Mouse (Mus musculus): ENCODE measurements around the gene Cks1b. TPM values are rescaled to one million over a fixed set of nuclear protein-coding genes. Genes with fewer than 3 reads are reported as not detected.

The Cks1b gene
- polyA plus RNA-seq, 2 experiments = 247 to 473 TPM

GRCm38 (mm10) chr3:89419981-89420380 is 1.8 kb upstream of the Cks1b start:
- Histone ChIP-seq H3K27ac (replicated peaks; ENCODE audit: low read depth, low read length) (peak overlapping the region; percentile 90), H3K36me3 (ENCODE audit: control insufficient read depth, insufficient read depth, low read length) (peaks cover 37% of the 10 kb centered on the region), H3K9ac (ENCODE audit: low read depth, low read length, severe bottlenecking) (peak overlapping the region; percentile 51), H3K4me1 (ENCODE audit: control insufficient read depth, insufficient read depth, low read length) (peaks cover 31% of the 10 kb centered on the region), H3K9me3 (ENCODE audit: control insufficient read depth, low read length) (no peaks in the 10 kb centered on the region), H3K4me3 (replicated peaks; ENCODE audit: low read length) (peak overlapping the region; percentile 61), H3K4me2 (replicated peaks; ENCODE audit: low read depth, low read length, severe bottlenecking) (peak overlapping the region; percentile 66), H3K27me3 (ENCODE audit: control insufficient read depth, insufficient read depth, low read length) (no peaks in the 10 kb centered on the region)
- no peak for DNase-seq (ENCODE audit: low spot score)
- no peak for TF ChIP-seq POLR2A (IDR thresholded peaks at IDR 0.05; ENCODE audit: borderline replicate concordance, extremely low read depth, insufficient read depth, insufficient read length)
- ATAC-seq (ENCODE audit: low FRiP score, low read depth) = no peak
- 10% methylated on average over 3 of the region's 3 CpGs for WGBS

GRCm38 (mm10) chr3:89419571-89419970 is 1.4 kb upstream of the Cks1b start:
- H3K4me2 ChIP-seq (replicated peaks; ENCODE audit: low read depth, low read length, severe bottlenecking) = peak overlapping the region; percentile 66
- no peaks in the 10 kb centered on the region for H3K27me3 ChIP-seq (ENCODE audit: control insufficient read depth, insufficient read depth, low read length)
- peak overlapping the region; percentile 90 for H3K27ac ChIP-seq (replicated peaks; ENCODE audit: low read depth, low read length)
- H3K9ac ChIP-seq (ENCODE audit: low read depth, low read length, severe bottlenecking) = peak overlapping the region; percentile 51
- DNase-seq (ENCODE audit: low spot score) (peak; percentile 81), ATAC-seq (ENCODE audit: low FRiP score, low read depth) (no peak)
- peaks cover 37% of the 10 kb centered on the region for H3K36me3 ChIP-seq (ENCODE audit: control insufficient read depth, insufficient read depth, low read length)
- H3K9me3 ChIP-seq (ENCODE audit: control insufficient read depth, low read length) = no peaks in the 10 kb centered on the region
- no peak for TF ChIP-seq POLR2A (IDR thresholded peaks at IDR 0.05; ENCODE audit: borderline replicate concordance, extremely low read depth, insufficient read depth, insufficient read length)
- H3K4me3 ChIP-seq (replicated peaks; ENCODE audit: low read length) = peak overlapping the region; percentile 61
- WGBS = under 1% methylated on average over 9 of the region's 9 CpGs
- H3K4me1 ChIP-seq (ENCODE audit: control insufficient read depth, insufficient read depth, low read length) = peaks cover 31% of the 10 kb centered on the region

- peaks cover 37% of the 10 kb centered on the region for H3K36me3 ChIP-seq (ENCODE audit: control insufficient read depth, insufficient read depth, low read length)
- H3K4me1 ChIP-seq (ENCODE audit: control insufficient read depth, insufficient read depth, low read length) = peaks cover 31% of the 10 kb centered on the region
- peak overlapping the region; percentile 51 for H3K9ac ChIP-seq (ENCODE audit: low read depth, low read length, severe bottlenecking)
- H3K4me3 ChIP-seq (replicated peaks; ENCODE audit: low read length) = peak overlapping the region; percentile 61
- H3K27ac ChIP-seq (replicated peaks; ENCODE audit: low read depth, low read length) = peak overlapping the region; percentile 90
- ATAC-seq (ENCODE audit: low FRiP score, low read depth) (peak; percentile 6; the same call in 1 of the 2 replicates), DNase-seq (ENCODE audit: low spot score) (peak; percentile 75)
- no peaks in the 10 kb centered on the region for H3K9me3 ChIP-seq (ENCODE audit: control insufficient read depth, low read length)
- TF ChIP-seq POLR2A (IDR thresholded peaks at IDR 0.05; ENCODE audit: borderline replicate concordance, extremely low read depth, insufficient read depth, insufficient read length) = 0 out of 2 replicates have a peak, but pooled peaks have one; percentile 6
- under 1% methylated on average over 16 of the region's 16 CpGs for WGBS
- peak overlapping the region; percentile 66 for H3K4me2 ChIP-seq (replicated peaks; ENCODE audit: low read depth, low read length, severe bottlenecking)
- H3K27me3 ChIP-seq (ENCODE audit: control insufficient read depth, insufficient read depth, low read length) = no peaks in the 10 kb centered on the region
Observed at GRCm38 (mm10) chr3:89418861-89419250, 673 bp upstream of the Cks1b start.

DNA sequence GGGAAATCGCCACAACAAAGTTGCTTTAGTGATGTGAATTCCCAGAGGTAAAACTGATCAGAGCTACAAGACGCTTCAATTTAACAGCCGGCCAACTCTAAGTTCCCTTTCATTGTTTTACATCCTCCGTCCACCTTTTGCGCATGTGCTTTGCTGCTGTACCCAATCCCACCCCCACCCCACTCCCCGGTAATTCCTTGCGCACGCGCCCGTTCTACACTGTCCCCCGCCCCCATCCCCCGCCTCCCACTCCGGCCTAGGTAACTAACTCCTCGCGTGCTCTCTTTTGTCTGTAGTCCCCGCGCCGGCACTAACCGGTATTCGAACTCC is 378 bp downstream of the Cks1b start:
- Histone ChIP-seq H3K27me3 (ENCODE audit: control insufficient read depth, insufficient read depth, low read length) (no peaks in the 10 kb centered on the region), H3K4me3 (replicated peaks; ENCODE audit: low read length) (peak overlapping the region; percentile 61), H3K9ac (ENCODE audit: low read depth, low read length, severe bottlenecking) (peak overlapping the region; percentile 64), H3K9me3 (ENCODE audit: control insufficient read depth, low read length) (no peaks in the 10 kb centered on the region), H3K27ac (replicated peaks; ENCODE audit: low read depth, low read length) (peak overlapping the region; percentile 88), H3K36me3 (ENCODE audit: control insufficient read depth, insufficient read depth, low read length) (peaks cover 33% of the 10 kb centered on the region), H3K4me2 (replicated peaks; ENCODE audit: low read depth, low read length, severe bottlenecking) (peak overlapping the region; percentile 84), H3K4me1 (ENCODE audit: control insufficient read depth, insufficient read depth, low read length) (peaks cover 25% of the 10 kb centered on the region)
- DNase-seq (ENCODE audit: low spot score) (peak; percentile 86), ATAC-seq (ENCODE audit: low FRiP score, low read depth) (peak; percentile 45)
- 0% methylated on average over 20 of the region's 20 CpGs for WGBS
- no peak for TF ChIP-seq POLR2A (IDR thresholded peaks at IDR 0.05; ENCODE audit: borderline replicate concordance, extremely low read depth, insufficient read depth, insufficient read length)

DNA sequence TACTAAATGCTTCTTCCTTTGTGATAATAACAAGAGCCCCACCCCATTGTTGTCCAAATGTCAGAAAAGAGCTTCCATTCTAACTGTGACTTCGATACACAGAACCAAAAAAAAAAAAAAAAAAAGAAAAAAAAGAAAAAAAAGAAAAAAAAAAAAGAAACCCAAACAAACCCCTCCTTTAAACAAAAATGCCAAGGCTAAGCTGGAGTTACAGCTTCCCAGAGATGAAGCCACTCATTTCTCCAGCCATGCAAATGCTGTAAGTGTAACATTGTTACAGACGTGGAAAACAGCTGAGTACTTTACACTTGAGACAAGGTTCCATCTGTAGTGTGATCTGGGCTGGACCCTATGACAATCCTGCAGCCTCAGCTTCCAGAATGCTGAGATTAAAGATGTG is 1.1 kb downstream of the Cks1b start:
- peaks cover 31% of the 10 kb centered on the region for H3K36me3 ChIP-seq (ENCODE audit: control insufficient read depth, insufficient read depth, low read length)
- WGBS = 21% methylated on average over 2 of the region's 2 CpGs
- H3K4me1 ChIP-seq (ENCODE audit: control insufficient read depth, insufficient read depth, low read length) = peaks cover 20% of the 10 kb centered on the region
- no peak for ATAC-seq (ENCODE audit: low FRiP score, low read depth)
- no peaks in the 10 kb centered on the region for H3K9me3 ChIP-seq (ENCODE audit: control insufficient read depth, low read length)
- no peak for DNase-seq (ENCODE audit: low spot score)
- peak overlapping the region; percentile 88; the same call in 1 of the 2 replicates for H3K27ac ChIP-seq (replicated peaks; ENCODE audit: low read depth, low read length)
- no peaks in the 10 kb centered on the region for H3K27me3 ChIP-seq (ENCODE audit: control insufficient read depth, insufficient read depth, low read length)
- peak overlapping the region; percentile 84 for H3K4me2 ChIP-seq (replicated peaks; ENCODE audit: low read depth, low read length, severe bottlenecking)
- H3K4me3 ChIP-seq (replicated peaks; ENCODE audit: low read length) = peak overlapping the region; percentile 61
- TF ChIP-seq POLR2A (IDR thresholded peaks at IDR 0.05; ENCODE audit: borderline replicate concordance, extremely low read depth, insufficient read depth, insufficient read length) = no peak
- peak overlapping the region; percentile 64 for H3K9ac ChIP-seq (ENCODE audit: low read depth, low read length, severe bottlenecking)

DNA sequence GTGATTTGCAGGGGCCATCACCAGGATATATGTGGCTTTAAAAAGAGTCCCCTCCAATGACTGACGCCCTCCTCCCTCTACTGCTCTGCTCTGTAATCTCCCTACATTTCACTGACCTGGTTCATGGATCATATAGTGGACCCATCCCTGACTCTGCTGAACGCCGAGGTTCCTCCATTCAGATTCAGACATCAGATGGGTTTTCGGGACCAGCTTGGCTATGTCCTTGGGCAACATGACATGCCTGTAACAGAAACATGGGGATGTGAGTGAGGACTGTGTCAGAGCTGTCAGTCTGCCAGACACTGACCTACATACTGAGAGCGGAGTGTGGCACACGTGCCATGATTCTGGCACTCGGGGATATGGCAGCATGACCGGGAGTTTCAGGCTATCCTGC is 2.0 kb downstream of the Cks1b start:
- no peak overlapping the region for H3K9ac ChIP-seq (ENCODE audit: low read depth, low read length, severe bottlenecking)
- DNase-seq (ENCODE audit: low spot score) (no peak), ATAC-seq (ENCODE audit: low FRiP score, low read depth) (no peak)
- no peak overlapping the region for H3K4me2 ChIP-seq (replicated peaks; ENCODE audit: low read depth, low read length, severe bottlenecking)
- no peak for TF ChIP-seq POLR2A (IDR thresholded peaks at IDR 0.05; ENCODE audit: borderline replicate concordance, extremely low read depth, insufficient read depth, insufficient read length)
- no peak overlapping the region for H3K4me3 ChIP-seq (replicated peaks; ENCODE audit: low read length)
- H3K4me1 ChIP-seq (ENCODE audit: control insufficient read depth, insufficient read depth, low read length) = peaks cover 20% of the 10 kb centered on the region
- no peaks in the 10 kb centered on the region for H3K27me3 ChIP-seq (ENCODE audit: control insufficient read depth, insufficient read depth, low read length)
- H3K27ac ChIP-seq (replicated peaks; ENCODE audit: low read depth, low read length) = no peak overlapping the region
- 96% methylated on average over 8 of the region's 8 CpGs for WGBS
- H3K9me3 ChIP-seq (ENCODE audit: control insufficient read depth, low read length) = no peaks in the 10 kb centered on the region
- peaks cover 29% of the 10 kb centered on the region for H3K36me3 ChIP-seq (ENCODE audit: control insufficient read depth, insufficient read depth, low read length)

Data from limb, embryonic 14.5 days (tissue).